Mouse (Mus musculus) neural tube, embryonic 12.5 days (tissue): ENCODE data around the gene Dcps. TPM values are rescaled to one million over a fixed set of nuclear protein-coding genes. Genes with fewer than 3 reads are reported as not detected.

Source experiments
- ATAC-seq: fragments of 200-750 bp; cut with Nextera tagmentation; 2 replicates; pipeline ENCODE4 v1.8.0; 2017; ENCODE audit warnings: low read depth, mild to moderate bottlenecking, moderate TSS enrichment, moderate library complexity; ENCODE audit not compliant: low FRiP score
- H3K27ac ChIP-seq: fragments of 300-500 bp; sonication (generic); 2 replicates; pipeline ENCODE4 v1.5.1; 2016
- H3K27me3 ChIP-seq: fragments of 300-500 bp; sonication (generic); replicated peaks from 2 replicates; pipeline ENCODE4 v1.6.1; 2016; ENCODE audit warnings: mild to moderate bottlenecking
- H3K36me3 ChIP-seq: fragments of 300-500 bp; sonication (generic); 2 replicates; pipeline ENCODE4 v1.6.1; 2016; ENCODE audit warnings: mild to moderate bottlenecking
- H3K4me1 ChIP-seq: fragments of 300-500 bp; sonication (generic); 2 replicates; pipeline ENCODE4 v1.6.1; 2016
- H3K4me2 ChIP-seq: fragments of 300-500 bp; sonication (generic); replicated peaks from 2 replicates; pipeline ENCODE4 v1.6.1; 2016; ENCODE audit warnings: mild to moderate bottlenecking
- H3K4me3 ChIP-seq: fragments of 300-500 bp; sonication (generic); 2 replicates; pipeline ENCODE4 v1.5.1; 2016
- H3K9ac ChIP-seq: fragments of 300-500 bp; sonication (generic); 2 replicates; pipeline ENCODE4 v1.6.1; 2016; ENCODE audit warnings: mild to moderate bottlenecking
- H3K9me3 ChIP-seq: fragments of 300-500 bp; sonication (generic); 2 replicates; pipeline ENCODE4 v1.6.1; 2016; ENCODE audit warnings: mild to moderate bottlenecking
- WGBS: fragments of 180-500 bp; shearing (Covaris S2); methylation state at CpG from one replicate; pipeline ENCODE4 v1.1.7; 2016; 5-methylcytosine and 5-hydroxymethylcytosine counted together
- polyA plus RNA-seq: library from polyadenylated mRNA; unstranded; fragments of >200 nt; fragmentation: Nextera tagmentation; extraction: Ambion mirVana; gene quantifications from 2 replicates; pipeline ENCODE4 v1.2.1, GENCODE M21; 2016

The Dcps gene
- polyA plus RNA-seq, 1 experiment from 2014 or later = 71.7 TPM

DNA sequence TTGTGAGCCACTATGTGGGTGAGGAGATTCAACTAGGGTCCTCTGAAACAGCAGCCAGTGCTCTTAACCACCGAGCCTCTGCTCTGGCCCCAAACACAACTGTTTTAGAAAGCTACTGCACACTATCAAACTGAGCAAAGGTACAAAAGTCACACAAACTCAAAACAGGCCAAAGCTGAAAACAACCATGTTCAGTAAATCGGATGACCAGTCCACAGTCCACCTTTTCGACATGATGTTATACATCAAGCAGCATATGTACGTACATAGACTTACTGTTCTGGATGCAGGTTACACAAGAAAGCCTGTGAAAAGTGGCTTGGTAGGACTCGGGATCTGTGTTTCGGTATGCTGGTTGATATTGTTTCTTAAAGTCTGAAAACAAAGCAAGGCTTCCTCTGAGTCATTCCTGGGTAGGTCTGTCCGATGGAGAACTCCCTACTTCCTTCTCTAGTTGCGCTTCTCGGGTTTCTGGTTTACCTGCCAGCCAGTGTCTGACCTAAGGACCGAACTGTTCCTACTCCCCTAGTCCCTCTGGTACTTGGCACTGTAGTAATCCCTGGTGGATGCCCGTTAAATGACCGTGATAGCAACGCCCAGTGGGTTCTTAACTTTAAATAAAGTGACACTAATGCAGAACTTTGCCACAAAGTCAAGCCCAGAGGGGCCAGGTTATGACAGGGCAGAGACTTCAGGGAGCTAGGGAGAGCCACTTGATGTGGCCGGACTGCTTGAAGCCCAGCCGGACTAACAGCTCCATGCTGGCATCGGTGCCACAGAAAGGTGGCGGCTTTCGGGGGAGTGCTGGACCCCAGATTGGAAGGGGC lies 23.3 kb upstream of the Dcps start:
- peak; percentile 65 for ATAC-seq
- H3K4me1 ChIP-seq = peaks cover 7% of the 10 kb centered on the region; the same call in 1 of the 2 replicates
- H3K36me3 ChIP-seq = peaks cover 5% of the 10 kb centered on the region; the same call in 1 of the 2 replicates
- peak overlapping the region; percentile 71 for H3K4me2 ChIP-seq
- no peaks in the 10 kb centered on the region for H3K27me3 ChIP-seq
- peak overlapping the region; percentile 58 for H3K4me3 ChIP-seq
- peak overlapping the region; percentile 67 for H3K9ac ChIP-seq
- 28% methylated on average over 18 of the region's 18 CpGs for WGBS
- H3K27ac ChIP-seq = no peak overlapping the region
- H3K9me3 ChIP-seq = no peaks in the 10 kb centered on the region

DNA sequence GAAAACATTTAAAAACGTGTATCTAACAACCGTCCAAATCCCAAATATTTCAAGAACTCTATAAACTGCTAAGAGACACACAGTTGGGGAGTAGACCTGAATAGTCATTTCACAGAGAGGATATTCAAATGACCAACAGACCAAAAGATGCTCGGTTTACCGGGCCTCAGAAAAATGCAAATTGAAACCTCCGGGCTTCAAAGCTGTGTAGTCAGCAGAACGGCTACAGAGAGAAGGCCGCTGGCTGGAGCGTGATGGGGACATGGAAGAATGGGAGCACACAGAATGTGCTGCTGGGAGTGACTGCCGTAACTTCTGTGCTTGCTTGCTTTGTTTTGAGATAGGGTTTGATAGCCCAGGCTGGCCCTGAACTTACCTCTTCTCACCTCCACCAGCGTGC lies 22.5 kb upstream of the Dcps start:
- no peaks in the 10 kb centered on the region for H3K9me3 ChIP-seq
- ATAC-seq = no peak
- no peak overlapping the region for H3K27ac ChIP-seq
- H3K4me3 ChIP-seq = no peak overlapping the region
- H3K9ac ChIP-seq = no peak overlapping the region
- H3K36me3 ChIP-seq = no peaks in the 10 kb centered on the region
- H3K4me1 ChIP-seq = peaks cover 7% of the 10 kb centered on the region; the same call in 1 of the 2 replicates
- H3K4me2 ChIP-seq = no peak overlapping the region
- H3K27me3 ChIP-seq = no peaks in the 10 kb centered on the region
- WGBS = 80% methylated on average over 10 of the region's 10 CpGs

DNA sequence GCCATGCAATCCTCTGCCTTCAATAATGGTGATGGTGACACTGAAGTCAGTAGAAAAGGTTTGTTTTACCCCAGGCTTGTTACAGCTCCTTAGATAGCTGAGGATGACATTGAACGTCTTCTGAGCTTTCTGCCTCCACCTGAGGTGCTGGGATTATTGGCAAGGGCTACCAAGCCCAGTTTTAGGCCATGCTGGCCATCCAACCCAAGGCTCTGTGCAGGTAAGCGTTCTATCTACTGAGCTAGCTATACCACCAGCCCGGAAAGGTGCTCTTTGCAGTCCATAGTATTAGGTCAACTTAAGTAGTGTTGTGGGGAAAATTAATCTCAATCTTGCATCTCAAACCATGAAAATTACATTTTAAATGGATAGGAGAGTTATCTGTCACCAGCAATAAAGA lies 21.8 kb upstream of the Dcps start:
- H3K9ac ChIP-seq = no peak overlapping the region
- no peaks in the 10 kb centered on the region for H3K36me3 ChIP-seq
- H3K4me2 ChIP-seq = no peak overlapping the region
- peaks cover 7% of the 10 kb centered on the region; the same call in 1 of the 2 replicates for H3K4me1 ChIP-seq
- WGBS = 89% methylated on average over 3 of the region's 3 CpGs
- no peak overlapping the region for H3K4me3 ChIP-seq
- H3K27me3 ChIP-seq = no peaks in the 10 kb centered on the region
- ATAC-seq = no peak
- no peaks in the 10 kb centered on the region for H3K9me3 ChIP-seq
- no peak overlapping the region for H3K27ac ChIP-seq

DNA sequence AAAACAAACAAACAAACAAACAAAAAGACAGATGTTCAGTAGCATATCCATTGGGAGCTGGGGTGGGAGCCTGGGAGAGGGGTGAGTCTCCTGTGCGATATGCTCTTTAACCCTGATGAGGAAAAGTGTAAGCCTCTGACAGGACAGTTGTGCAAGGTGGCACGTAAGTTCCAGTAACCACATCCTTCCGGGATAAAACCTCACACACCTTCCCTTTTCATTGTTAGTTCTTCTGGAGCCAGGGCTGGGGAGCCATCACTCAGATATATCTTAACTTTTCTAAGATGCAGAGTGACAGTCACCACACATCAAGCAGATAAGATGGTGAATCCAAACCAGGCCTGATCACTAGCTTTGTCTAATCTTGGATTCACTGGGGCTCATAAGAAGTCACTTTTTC lies 18.2 kb upstream of the Dcps start:
- no peak for ATAC-seq
- Histone ChIP-seq H3K4me1 (no peaks in the 10 kb centered on the region; the same call in 1 of the 2 replicates), H3K4me3 (no peak overlapping the region), H3K4me2 (no peak overlapping the region), H3K9ac (no peak overlapping the region), H3K27ac (no peak overlapping the region), H3K36me3 (peaks cover 15% of the 10 kb centered on the region; the same call in 1 of the 2 replicates), H3K27me3 (no peaks in the 10 kb centered on the region), H3K9me3 (no peaks in the 10 kb centered on the region)
- WGBS = 95% methylated on average over 3 of the region's 3 CpGs

DNA sequence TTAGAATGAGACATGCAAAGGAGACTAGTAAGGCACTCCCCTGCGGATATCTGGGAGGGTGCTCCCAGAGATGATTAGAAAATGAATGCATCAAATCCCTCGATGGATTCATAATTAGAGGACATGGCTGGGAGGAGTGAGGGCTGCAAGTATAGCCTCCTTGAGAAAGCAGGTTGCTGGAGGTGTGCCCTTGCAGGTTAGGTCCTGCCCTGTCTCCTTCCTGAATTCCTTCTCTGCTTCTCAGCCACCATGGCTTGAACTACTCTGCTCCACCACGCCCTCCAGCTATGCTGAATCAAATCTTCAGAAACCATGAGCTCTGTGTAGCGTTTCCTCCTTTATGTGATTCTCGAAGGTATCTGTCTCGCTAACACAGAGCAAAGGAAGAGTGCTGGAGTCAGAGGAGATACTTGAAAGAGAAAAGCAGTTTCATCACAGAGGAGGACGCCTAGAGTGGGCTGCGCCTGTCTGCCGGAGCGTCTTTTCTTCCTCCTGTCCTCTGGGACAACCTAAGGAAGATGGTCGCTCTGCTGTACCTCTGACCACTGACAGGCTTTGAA lies 17.2 kb upstream of the Dcps start:
- Histone ChIP-seq H3K4me3 (no peak overlapping the region), H3K36me3 (peaks cover 24% of the 10 kb centered on the region; the same call in 1 of the 2 replicates), H3K9me3 (no peaks in the 10 kb centered on the region), H3K4me1 (no peaks in the 10 kb centered on the region), H3K27ac (no peak overlapping the region), H3K27me3 (no peaks in the 10 kb centered on the region), H3K9ac (no peak overlapping the region), H3K4me2 (no peak overlapping the region)
- ATAC-seq = no peak
- 84% methylated on average over 11 of the region's 11 CpGs for WGBS

DNA sequence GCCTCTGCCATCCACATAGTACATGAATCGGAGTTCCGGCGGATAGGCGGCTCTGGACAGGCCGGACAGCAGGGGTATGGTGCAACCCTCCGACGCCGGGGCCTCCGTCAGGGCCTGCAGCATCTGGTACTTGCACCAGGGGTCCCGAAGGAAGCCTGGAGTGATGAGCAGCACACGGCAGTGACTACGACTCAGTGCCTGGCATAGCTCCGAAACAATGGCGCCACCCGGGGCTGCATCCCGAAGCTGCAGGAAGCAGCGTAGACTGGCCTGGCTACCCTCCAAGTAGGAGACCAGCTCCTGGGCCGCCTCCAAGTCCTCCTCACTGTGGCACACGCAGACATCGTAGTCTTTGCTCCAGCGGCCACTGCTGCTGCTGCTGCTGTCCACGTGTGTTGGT lies 12.8 kb upstream of the Dcps start:
- Histone ChIP-seq H3K9me3 (no peaks in the 10 kb centered on the region), H3K27ac (no peak overlapping the region), H3K9ac (no peak overlapping the region), H3K4me3 (no peak overlapping the region), H3K4me1 (no peaks in the 10 kb centered on the region), H3K27me3 (no peaks in the 10 kb centered on the region), H3K4me2 (no peak overlapping the region), H3K36me3 (peaks cover 34% of the 10 kb centered on the region; the same call in 1 of the 2 replicates)
- WGBS = 78% methylated on average over 22 of the region's 22 CpGs
- ATAC-seq = no peak

DNA sequence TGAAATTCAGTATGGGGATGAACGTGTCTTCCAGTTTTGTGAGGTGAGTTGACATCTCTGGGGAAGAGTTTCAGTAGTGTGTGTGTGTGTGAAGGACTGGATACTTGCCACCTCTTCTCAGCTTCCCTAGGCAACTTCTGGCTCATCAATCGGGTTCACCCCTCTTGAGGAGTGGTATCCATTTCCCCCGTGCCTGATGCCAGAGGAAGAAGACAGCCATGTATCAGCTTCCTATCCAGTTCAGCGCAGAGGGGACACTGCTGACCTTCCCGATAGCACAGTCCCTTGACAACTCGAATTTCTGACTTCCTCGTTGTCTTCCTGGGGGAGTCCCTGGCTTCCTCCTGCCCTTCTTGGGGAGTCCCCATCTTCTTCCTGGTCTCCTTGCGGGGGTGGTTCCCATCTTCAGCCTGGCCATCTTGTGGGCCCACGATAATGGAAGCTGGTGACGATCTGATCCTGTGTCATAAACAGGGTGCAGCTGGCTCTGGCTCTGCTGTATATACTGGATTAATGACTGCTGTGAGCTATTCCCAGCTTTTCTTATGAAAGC lies 11.6 kb upstream of the Dcps start:
- Histone ChIP-seq H3K9ac (no peak overlapping the region), H3K27ac (no peak overlapping the region), H3K27me3 (no peaks in the 10 kb centered on the region), H3K9me3 (no peaks in the 10 kb centered on the region), H3K36me3 (peaks cover 34% of the 10 kb centered on the region; the same call in 1 of the 2 replicates), H3K4me3 (no peak overlapping the region), H3K4me2 (no peak overlapping the region), H3K4me1 (no peaks in the 10 kb centered on the region)
- ATAC-seq = no peak
- WGBS = 91% methylated on average over 10 of the region's 10 CpGs

DNA sequence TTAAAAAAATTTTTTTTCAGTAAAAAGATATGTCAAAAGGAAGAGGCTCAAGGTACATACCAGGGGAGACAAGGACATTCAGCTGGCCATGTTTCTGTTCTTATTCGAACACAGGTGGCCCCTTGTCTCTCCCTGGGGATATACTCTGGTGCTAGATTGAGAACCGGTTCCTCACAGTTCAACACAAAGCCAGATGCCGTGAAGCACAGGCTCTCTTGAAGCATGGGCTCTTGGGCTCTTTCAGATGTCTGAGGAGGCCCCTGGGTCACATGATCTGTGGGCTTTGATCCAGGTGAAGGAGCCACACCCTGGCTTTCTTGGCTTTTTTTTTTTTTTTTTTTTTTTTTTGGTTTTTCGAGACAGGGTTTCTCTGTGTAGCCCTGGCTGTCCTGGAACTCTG lies 10.6 kb upstream of the Dcps start:
- Histone ChIP-seq H3K4me1 (no peaks in the 10 kb centered on the region), H3K36me3 (peaks cover 33% of the 10 kb centered on the region; the same call in 1 of the 2 replicates), H3K4me3 (no peak overlapping the region), H3K27me3 (no peaks in the 10 kb centered on the region), H3K9ac (no peak overlapping the region), H3K27ac (no peak overlapping the region), H3K9me3 (no peaks in the 10 kb centered on the region), H3K4me2 (no peak overlapping the region)
- WGBS = 88% methylated on average over 4 of the region's 4 CpGs
- ATAC-seq = no peak

DNA sequence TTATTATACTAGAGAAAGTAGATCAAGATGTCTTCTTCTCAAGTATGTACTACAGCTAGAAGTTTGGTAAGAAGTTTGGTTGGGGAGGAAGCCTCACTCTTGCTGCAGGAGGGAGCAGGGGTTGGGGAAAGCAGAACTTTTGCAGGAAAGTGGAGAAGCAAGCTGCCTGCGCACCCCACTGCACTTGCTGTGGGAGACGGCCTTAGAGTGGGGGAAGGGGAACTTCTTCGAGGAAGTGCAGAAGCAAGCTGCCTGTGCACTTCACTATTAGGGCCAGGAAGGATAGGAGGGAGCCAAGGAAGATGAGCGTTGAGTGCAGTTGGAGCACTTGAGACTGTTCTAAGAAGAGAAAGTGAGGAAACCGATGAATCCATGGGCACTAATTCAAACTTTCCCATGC lies 7.5 kb upstream of the Dcps start:
- peaks cover 12% of the 10 kb centered on the region; the same call in 1 of the 2 replicates for H3K36me3 ChIP-seq
- WGBS = 77% methylated on average over 5 of the region's 5 CpGs
- H3K27ac ChIP-seq = no peak overlapping the region
- H3K4me3 ChIP-seq = no peak overlapping the region
- no peak for ATAC-seq
- H3K27me3 ChIP-seq = no peaks in the 10 kb centered on the region
- no peak overlapping the region for H3K9ac ChIP-seq
- H3K9me3 ChIP-seq = no peaks in the 10 kb centered on the region
- H3K4me1 ChIP-seq = no peaks in the 10 kb centered on the region
- no peak overlapping the region for H3K4me2 ChIP-seq

DNA sequence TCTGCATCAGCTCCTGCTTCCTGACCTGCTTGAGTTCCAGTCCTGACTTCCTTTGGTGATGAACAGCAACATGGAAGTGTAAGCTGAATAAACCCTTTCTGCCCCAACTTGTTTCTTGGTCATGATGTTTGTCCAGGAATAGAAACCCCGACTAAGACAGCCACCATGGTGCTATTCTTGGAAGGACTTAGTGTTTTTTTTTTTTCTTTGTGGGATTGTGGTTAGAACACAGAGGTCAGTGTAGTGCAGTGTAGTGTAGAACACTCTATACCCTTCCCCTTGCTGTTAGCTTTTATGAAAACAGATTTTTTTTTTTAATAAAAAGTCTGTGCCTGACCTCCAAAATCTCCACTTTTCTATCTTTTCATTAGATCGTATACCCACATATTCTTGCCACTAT lies 7.0 kb upstream of the Dcps start:
- peaks cover 7% of the 10 kb centered on the region; the same call in 1 of the 2 replicates for H3K36me3 ChIP-seq
- no peak overlapping the region for H3K4me3 ChIP-seq
- no peaks in the 10 kb centered on the region for H3K9me3 ChIP-seq
- H3K27ac ChIP-seq = no peak overlapping the region
- ATAC-seq = no peak
- no peaks in the 10 kb centered on the region for H3K27me3 ChIP-seq
- 90% methylated on average over 2 of the region's 2 CpGs for WGBS
- H3K9ac ChIP-seq = no peak overlapping the region
- H3K4me1 ChIP-seq = no peaks in the 10 kb centered on the region
- no peak overlapping the region for H3K4me2 ChIP-seq

DNA sequence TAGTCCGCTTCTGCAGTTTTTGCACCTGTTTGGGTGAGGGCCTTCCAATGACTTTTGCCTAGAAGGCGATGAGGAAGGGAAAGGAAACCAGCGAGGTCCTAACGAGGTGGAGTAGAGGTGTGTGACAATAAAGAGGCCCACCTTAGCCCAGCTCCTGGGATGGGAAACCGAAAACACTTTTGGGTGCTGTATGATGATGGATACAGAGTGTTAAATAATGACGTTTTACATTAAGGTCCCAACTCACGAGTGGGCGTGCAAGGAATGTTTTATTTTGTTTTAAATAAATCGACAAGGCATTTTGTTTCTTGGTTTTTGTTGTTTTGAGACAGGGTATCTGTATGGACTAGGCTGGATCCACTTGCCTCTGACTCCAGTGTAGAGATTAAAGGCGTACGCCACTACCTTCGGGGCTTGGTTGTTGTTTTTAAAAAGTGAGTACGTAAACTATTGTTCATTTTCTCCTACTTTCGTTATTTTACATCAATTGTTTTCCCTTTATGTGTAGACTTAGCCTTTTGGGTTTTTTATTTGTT lies 331 bp upstream of the Dcps start:
- peak overlapping the region; percentile 63 for H3K4me3 ChIP-seq
- no peaks in the 10 kb centered on the region for H3K9me3 ChIP-seq
- no peaks in the 10 kb centered on the region for H3K36me3 ChIP-seq
- 52% methylated on average over 14 of the region's 14 CpGs for WGBS
- H3K9ac ChIP-seq = peak overlapping the region; percentile 51; the same call in 1 of the 2 replicates
- no peaks in the 10 kb centered on the region for H3K27me3 ChIP-seq
- peak; percentile 41 for ATAC-seq
- peaks cover 13% of the 10 kb centered on the region; the same call in 1 of the 2 replicates for H3K4me1 ChIP-seq
- H3K4me2 ChIP-seq = peak overlapping the region; percentile 74
- no peak overlapping the region for H3K27ac ChIP-seq

DNA sequence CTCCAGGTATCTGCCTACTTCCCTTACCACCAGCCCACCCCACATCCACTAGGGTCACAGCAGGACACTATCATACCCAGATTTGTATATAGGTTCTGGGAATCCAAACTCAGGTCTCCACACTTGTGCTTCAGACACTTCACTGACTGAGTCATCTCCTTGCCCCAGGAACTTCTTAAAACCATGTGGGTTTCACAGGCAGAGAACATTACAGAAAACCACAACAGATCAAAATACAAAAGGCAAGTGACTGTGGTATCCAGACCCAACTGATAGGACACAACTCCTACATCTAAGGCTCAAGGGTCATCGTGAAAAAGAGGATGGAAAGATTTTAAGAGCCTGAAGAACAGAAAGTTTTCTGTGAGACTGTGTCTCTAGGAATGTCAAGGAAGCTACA lies 2.5 kb downstream of the Dcps start:
- Histone ChIP-seq H3K4me2 (no peak overlapping the region), H3K36me3 (peaks cover 10% of the 10 kb centered on the region), H3K9me3 (no peaks in the 10 kb centered on the region), H3K4me3 (no peak overlapping the region), H3K9ac (no peak overlapping the region), H3K4me1 (peaks cover 13% of the 10 kb centered on the region; the same call in 1 of the 2 replicates), H3K27me3 (no peaks in the 10 kb centered on the region), H3K27ac (no peak overlapping the region)
- no peak for ATAC-seq
- WGBS = 97% methylated on average over 1 of the region's 1 CpGs
